Mouse (Mus musculus) heart, embryonic 11.5 days (tissue): ENCODE results near the gene Spock1. TPM values are rescaled to one million over a fixed set of nuclear protein-coding genes. Genes with fewer than 3 reads are reported as not detected.

ENCODE experiments used
- ATAC-seq: fragments of 200-750 bp; cut with Nextera tagmentation; replicated peaks from 2 replicates; pipeline ENCODE4 v1.8.0; 2017; ENCODE audit warnings: moderate library complexity; ENCODE audit not compliant: insufficient number of reproducible peaks, low FRiP score, low TSS enrichment
- H3K27ac ChIP-seq: fragments of 300-500 bp; sonication (generic); 2 replicates; pipeline ENCODE4 v1.5.1; 2014; ENCODE audit warnings: mild to moderate bottlenecking, low read depth, low read length
- H3K27me3 ChIP-seq: fragments of 300-500 bp; sonication (generic); 2 replicates; pipeline ENCODE4 v1.6.1; 2014; ENCODE audit warnings: mild to moderate bottlenecking, low read length, mixed read lengths; ENCODE audit not compliant: control insufficient read depth, insufficient read depth
- H3K36me3 ChIP-seq: fragments of 300-500 bp; sonication (generic); 2 replicates; pipeline ENCODE4 v1.6.1; 2014; ENCODE audit warnings: mild to moderate bottlenecking, low read length, moderate library complexity, mixed read lengths; ENCODE audit not compliant: control insufficient read depth, insufficient read depth
- H3K4me1 ChIP-seq: fragments of 300-500 bp; sonication (generic); 2 replicates; pipeline ENCODE4 v1.6.1; 2014; ENCODE audit warnings: low read length; ENCODE audit not compliant: control insufficient read depth, insufficient read depth
- H3K4me2 ChIP-seq: fragments of 300-500 bp; sonication (generic); 2 replicates; pipeline ENCODE4 v1.6.1; 2014; ENCODE audit warnings: mild to moderate bottlenecking, moderate library complexity
- H3K4me3 ChIP-seq: fragments of 300-500 bp; sonication (generic); 2 replicates; pipeline ENCODE4 v1.5.1; 2014; ENCODE audit warnings: low read depth, low read length
- H3K9ac ChIP-seq: fragments of 300-500 bp; sonication (generic); 2 replicates; pipeline ENCODE4 v1.6.1; 2014; ENCODE audit warnings: mild to moderate bottlenecking, low read depth, low read length, moderate library complexity
- H3K9me3 ChIP-seq: fragments of 300-500 bp; sonication (generic); replicated peaks from 2 replicates; pipeline ENCODE4 v1.6.1; 2016; ENCODE audit warnings: low read length; ENCODE audit not compliant: control insufficient read depth
- WGBS: fragments of 180-500 bp; shearing (Covaris S2); extraction: QIAGEN DNeasy Blood & Tissue Kit; methylation state at CpG from one replicate; pipeline ENCODE4 v1.1.7; 2014; ENCODE audit not compliant: insufficient replicate concordance; 5-methylcytosine and 5-hydroxymethylcytosine counted together
- polyA plus RNA-seq: library from polyadenylated mRNA; unstranded; fragments of >200 nt; fragmentation: Nextera tagmentation; extraction: Ambion mirVana; gene quantifications from 2 replicates; pipeline ENCODE4 v1.2.1, GENCODE M21; 2014

The Spock1 gene
- polyA plus RNA-seq, 1 experiment from 2014 or later, result 0.69 TPM

DNA sequence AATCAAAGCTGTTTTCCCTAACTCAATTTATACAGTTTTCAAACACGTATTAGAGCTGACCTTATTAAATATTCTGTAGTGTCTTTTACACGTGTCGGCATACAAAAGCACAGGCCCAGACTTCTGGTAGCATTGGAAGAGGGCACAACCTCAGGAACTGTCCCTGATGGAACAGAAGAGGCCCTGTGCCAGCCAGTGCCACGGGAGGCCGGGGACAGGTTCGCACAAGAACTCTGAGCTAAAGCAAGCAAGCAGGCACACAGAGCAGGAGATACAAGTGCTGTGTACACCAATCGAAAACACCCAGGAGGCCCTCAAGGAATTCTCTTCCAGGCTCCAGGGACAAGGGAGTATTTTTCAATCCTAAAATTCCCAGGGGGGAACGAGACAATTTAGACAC lies 121.9 kb downstream of the Spock1 start:
- Histone ChIP-seq H3K27me3 (0 out of 2 replicates have a peak, but pooled peaks cover 3% of the 10 kb centered on the region), H3K27ac (no peak overlapping the region), H3K4me3 (no peak overlapping the region), H3K9me3 (no peaks in the 10 kb centered on the region), H3K4me1 (no peaks in the 10 kb centered on the region), H3K4me2 (no peak overlapping the region), H3K36me3 (no peaks in the 10 kb centered on the region), H3K9ac (no peak overlapping the region)
- WGBS, result 79% methylated on average over 8 of the region's 8 CpGs
- no peak for ATAC-seq

DNA sequence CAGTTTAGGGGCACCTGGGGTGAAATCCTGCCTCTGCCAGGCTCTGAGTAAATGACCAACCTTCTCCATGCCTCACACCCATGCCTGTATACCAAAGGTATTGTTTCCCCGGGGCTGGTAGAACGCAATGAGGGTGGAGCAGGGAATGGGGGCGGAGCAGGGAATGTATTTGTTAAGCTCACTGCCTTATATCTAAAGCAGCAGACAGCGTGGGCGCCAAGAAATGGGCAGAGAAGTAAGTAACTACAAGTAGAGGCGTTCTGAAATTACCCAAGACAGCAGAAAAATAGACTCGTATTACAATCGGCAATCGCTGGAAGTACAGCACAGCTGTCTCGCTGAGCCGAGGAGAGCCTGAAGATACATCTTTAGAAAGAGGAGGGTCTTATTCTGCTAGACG lies 125.2 kb downstream of the Spock1 start:
- Histone ChIP-seq H3K9ac (no peak overlapping the region), H3K4me1 (no peaks in the 10 kb centered on the region)
- WGBS, result 77% methylated on average over 12 of the region's 12 CpGs

DNA sequence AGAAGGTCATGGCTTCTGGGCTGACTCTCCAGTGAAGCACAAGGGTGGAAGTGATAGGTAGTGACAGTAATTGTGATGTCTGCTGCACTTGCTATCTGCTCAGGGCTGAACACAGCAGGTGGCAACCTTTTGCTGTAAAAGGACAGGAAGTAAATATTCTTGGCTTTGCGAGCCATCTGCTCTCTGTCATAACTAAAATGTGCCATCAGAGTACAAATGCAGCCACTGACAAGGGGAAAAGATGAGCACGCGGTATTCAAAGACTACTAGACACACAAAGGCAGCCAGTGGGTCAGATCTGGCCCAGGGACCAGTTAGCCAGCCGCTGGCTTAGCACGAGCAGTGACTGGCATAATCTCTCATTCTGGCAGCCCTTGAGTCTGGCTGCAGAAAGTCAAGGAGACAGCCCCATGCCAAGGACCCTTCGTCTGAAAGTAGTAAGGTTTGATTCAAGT lies 126.0 kb downstream of the Spock1 start:
- Histone ChIP-seq H3K4me2 (no peak overlapping the region), H3K36me3 (no peaks in the 10 kb centered on the region), H3K9me3 (peaks cover 5% of the 10 kb centered on the region), H3K4me3 (no peak overlapping the region), H3K27me3 (no peaks in the 10 kb centered on the region), H3K4me1 (no peaks in the 10 kb centered on the region), H3K27ac (no peak overlapping the region), H3K9ac (no peak overlapping the region)
- no peak for ATAC-seq
- WGBS, result 79% methylated on average over 6 of the region's 6 CpGs

More for the DNA sequence above, 125.2 kb downstream of the Spock1 start:
- ATAC-seq, result no peak
- no peak overlapping the region for H3K4me3 ChIP-seq
- no peaks in the 10 kb centered on the region for H3K27me3 ChIP-seq
- H3K36me3 ChIP-seq, result no peaks in the 10 kb centered on the region
- no peak overlapping the region for H3K4me2 ChIP-seq
- peaks cover 5% of the 10 kb centered on the region for H3K9me3 ChIP-seq
- H3K27ac ChIP-seq, result no peak overlapping the region

DNA sequence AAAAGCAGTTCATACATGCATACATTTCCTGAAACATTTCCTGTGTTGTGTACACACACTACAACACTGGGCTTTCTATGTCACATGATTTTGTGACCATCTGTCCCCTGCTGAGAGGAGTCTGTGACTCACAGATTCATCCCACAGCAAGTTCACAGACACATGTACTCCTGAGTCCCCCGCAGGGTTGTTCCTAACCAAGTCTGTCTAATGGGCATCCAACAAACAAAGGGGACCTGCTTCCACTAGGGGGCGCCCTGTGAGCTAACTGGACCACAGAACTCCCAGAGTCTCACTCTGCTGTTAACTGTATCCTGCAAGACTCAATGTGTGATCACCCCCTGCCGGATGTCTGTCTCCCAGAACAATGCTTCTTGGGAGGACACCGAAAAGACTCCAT lies 129.0 kb downstream of the Spock1 start:
- H3K9ac ChIP-seq, result no peak overlapping the region
- H3K4me2 ChIP-seq, result no peak overlapping the region
- H3K36me3 ChIP-seq, result no peaks in the 10 kb centered on the region
- no peaks in the 10 kb centered on the region for H3K27me3 ChIP-seq
- H3K27ac ChIP-seq, result no peak overlapping the region
- WGBS, result 77% methylated on average over 4 of the region's 4 CpGs
- ATAC-seq, result no peak
- peaks cover 5% of the 10 kb centered on the region for H3K9me3 ChIP-seq
- no peaks in the 10 kb centered on the region for H3K4me1 ChIP-seq
- H3K4me3 ChIP-seq, result no peak overlapping the region

DNA sequence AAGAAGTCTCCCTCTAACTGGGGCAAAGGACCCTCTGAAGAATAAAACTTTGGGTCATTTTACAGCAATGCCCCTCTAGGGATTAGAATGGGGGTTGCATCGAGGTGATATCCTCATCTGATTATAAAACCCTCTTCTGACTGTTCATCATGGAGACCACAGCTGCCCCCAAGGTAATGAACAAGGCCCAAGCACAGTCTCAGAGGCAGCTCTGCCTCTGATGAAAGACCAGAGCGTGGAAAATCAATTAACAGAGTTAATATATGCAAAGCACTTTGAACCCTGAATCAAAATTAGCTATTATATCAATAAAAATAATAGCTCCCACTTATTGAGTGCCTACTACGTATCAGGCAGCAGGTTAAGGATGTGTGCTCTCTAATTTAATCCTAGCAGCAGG lies 129.6 kb downstream of the Spock1 start:
- ATAC-seq, result no peak
- WGBS, result 72% methylated on average over 3 of the region's 3 CpGs
- Histone ChIP-seq H3K27ac (no peak overlapping the region), H3K4me1 (no peaks in the 10 kb centered on the region), H3K36me3 (no peaks in the 10 kb centered on the region), H3K9me3 (peaks cover 5% of the 10 kb centered on the region), H3K4me3 (no peak overlapping the region), H3K4me2 (no peak overlapping the region), H3K27me3 (no peaks in the 10 kb centered on the region), H3K9ac (no peak overlapping the region)

DNA sequence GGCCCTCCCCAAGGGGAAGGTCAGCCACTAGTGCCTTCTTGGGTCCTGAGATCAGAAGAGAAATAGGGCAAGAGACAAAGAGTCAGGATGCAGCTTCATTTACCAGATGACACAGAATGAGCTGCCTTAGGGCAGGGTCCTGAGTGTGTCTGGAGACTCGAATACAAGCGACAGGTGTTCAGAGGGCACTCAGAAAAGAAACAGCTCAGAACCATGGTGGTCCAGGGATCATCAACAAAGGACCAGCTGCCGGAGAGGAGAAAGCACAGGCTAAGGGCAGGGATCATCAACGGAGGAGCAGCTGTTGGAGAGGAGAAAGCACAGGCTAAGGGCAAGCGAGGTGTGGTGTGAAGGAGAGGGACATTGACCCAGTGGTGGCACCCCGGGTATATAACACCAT lies 136.1 kb downstream of the Spock1 start:
- Histone ChIP-seq H3K36me3 (no peaks in the 10 kb centered on the region), H3K4me3 (no peak overlapping the region), H3K4me2 (no peak overlapping the region), H3K9me3 (peaks cover 3% of the 10 kb centered on the region; the same call in 1 of the 2 replicates), H3K27me3 (peaks cover 2% of the 10 kb centered on the region; the same call in 1 of the 2 replicates), H3K27ac (no peak overlapping the region), H3K4me1 (no peaks in the 10 kb centered on the region), H3K9ac (no peak overlapping the region)
- 70% methylated on average over 6 of the region's 6 CpGs for WGBS
- ATAC-seq, result no peak

DNA sequence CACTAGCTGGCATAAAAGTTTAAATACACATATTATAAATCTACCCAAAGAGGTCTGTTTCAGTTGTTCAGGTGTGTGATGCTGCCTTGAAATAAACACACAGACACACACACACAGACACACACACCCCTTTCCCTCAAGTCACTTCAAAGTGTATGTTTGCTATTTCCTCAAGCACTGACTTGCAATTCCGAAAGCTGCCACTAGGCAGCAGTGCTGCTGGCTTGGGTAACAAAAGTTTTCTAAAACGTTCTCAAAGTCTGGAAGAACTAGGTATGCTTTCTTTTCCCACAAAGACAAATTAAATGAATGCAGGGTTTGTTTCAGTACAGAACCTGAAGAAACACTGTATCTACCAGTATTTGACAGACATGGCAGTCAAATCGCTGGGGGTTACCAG lies 141.4 kb downstream of the Spock1 start:
- Histone ChIP-seq H3K4me1 (no peaks in the 10 kb centered on the region), H3K27me3 (peaks cover 2% of the 10 kb centered on the region; the same call in 1 of the 2 replicates), H3K36me3 (no peaks in the 10 kb centered on the region), H3K9me3 (peaks cover 3% of the 10 kb centered on the region; the same call in 1 of the 2 replicates), H3K4me2 (no peak overlapping the region), H3K9ac (no peak overlapping the region), H3K4me3 (no peak overlapping the region), H3K27ac (no peak overlapping the region)
- whole genome bisulfite sequencing, result 59% methylated on average over 3 of the region's 3 CpGs
- ATAC-seq, result no peak

DNA sequence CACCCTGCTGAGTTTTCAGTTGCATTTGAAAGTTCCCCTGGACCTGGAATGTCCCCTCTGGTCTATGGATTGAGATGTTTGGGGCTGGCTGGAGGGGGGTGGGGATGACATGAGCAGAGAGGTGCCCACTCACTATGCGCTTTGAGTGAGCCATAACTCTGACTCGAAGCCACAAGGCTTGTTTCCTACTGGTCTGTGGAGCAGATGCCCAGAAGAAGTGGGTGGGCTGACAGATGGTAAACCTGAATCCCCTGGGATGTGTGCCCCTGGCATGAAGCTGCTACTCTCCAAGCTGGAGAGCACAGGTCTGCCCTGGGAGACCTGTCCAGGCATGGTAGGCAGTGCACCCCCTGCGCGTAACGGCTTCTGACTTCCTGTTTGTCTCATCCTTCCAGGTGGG lies 147.0 kb downstream of the Spock1 start:
- no peak overlapping the region for H3K4me2 ChIP-seq
- H3K9me3 ChIP-seq, result no peaks in the 10 kb centered on the region
- ATAC-seq, result no peak
- H3K4me1 ChIP-seq, result no peaks in the 10 kb centered on the region
- H3K36me3 ChIP-seq, result no peaks in the 10 kb centered on the region
- no peaks in the 10 kb centered on the region for H3K27me3 ChIP-seq
- no peak overlapping the region for H3K4me3 ChIP-seq
- WGBS, result 90% methylated on average over 5 of the region's 5 CpGs
- no peak overlapping the region for H3K27ac ChIP-seq
- no peak overlapping the region for H3K9ac ChIP-seq

DNA sequence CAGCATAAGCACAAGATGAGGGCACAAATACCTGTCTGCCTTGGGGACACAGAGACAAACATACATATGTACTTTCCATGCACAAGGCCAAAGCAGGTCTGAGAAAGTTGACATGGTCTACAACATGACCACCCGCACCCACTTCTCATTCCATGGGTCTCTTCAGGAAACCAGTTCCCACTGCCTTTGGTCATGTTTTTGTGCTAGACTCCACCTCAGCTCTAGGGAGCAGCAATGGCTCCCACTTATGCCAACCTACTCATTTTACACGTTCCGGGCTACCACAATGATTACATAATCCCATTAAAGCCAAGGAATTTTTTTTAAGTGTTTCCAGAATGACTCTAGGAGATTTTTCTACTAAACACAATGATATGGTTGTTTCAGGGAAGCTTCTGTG lies 147.5 kb downstream of the Spock1 start:
- Histone ChIP-seq H3K9ac (no peak overlapping the region), H3K9me3 (no peaks in the 10 kb centered on the region), H3K4me3 (no peak overlapping the region), H3K36me3 (no peaks in the 10 kb centered on the region), H3K4me1 (no peaks in the 10 kb centered on the region), H3K4me2 (no peak overlapping the region), H3K27me3 (no peaks in the 10 kb centered on the region), H3K27ac (no peak overlapping the region)
- WGBS, result 83% methylated on average over 3 of the region's 3 CpGs
- ATAC-seq, result no peak
